Mouse (Mus musculus): ENCODE data around the gene Slc12a7. TPM values are rescaled to one million over a fixed set of nuclear protein-coding genes. Genes with fewer than 3 reads are reported as not detected.

Slc12a7 gene
- polyA plus RNA-seq, 1 experiment from 2014 or later, result 47.8 TPM

DNA sequence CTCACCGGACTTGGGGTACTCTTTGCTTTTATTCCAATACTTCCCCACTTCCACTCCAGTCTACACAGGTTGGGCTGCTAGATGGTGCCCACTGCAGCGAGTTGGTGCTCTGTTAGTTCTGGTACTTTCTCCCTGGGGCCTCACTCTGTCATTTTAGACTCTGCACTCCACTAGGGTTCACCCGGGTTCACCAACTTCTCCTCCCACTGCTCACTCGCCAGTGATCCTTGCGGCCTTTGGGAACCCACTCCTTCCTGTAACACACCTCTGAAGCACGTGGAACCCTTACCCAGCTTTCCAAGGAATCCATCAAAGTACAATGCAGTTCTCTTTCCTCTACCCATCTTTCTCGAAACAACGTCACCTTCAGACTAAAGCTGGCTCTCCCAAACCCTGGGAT lies 104.8 kb downstream of the Slc12a7 start:
- Histone ChIP-seq H3K27me3 (ENCODE audit: low read depth, poor library complexity, severe bottlenecking) (peaks cover 40% of the 10 kb centered on the region), H3K27ac (replicated peaks) (no peak overlapping the region), H3K36me3 (no peaks in the 10 kb centered on the region), H3K4me1 (peaks cover 15% of the 10 kb centered on the region), H3K9me3 (replicated peaks) (no peaks in the 10 kb centered on the region), H3K4me3 (no peak overlapping the region)
- WGBS, result 83% methylated on average over 8 of the region's 8 CpGs
- no peak for DNase-seq (ENCODE audit: low spot score)

GRCm38 (mm10) chr13:73839137-73839548 lies 106.2 kb downstream of the Slc12a7 start:
- Histone ChIP-seq H3K36me3 (no peaks in the 10 kb centered on the region), H3K27ac (replicated peaks) (no peak overlapping the region), H3K27me3 (ENCODE audit: low read depth, poor library complexity, severe bottlenecking) (peaks cover 54% of the 10 kb centered on the region), H3K9me3 (replicated peaks) (no peaks in the 10 kb centered on the region), H3K4me1 (peaks cover 15% of the 10 kb centered on the region), H3K4me3 (no peak overlapping the region)
- WGBS, result 62% methylated on average over 11 of the region's 11 CpGs
- peak; percentile 37 for DNase-seq (ENCODE audit: low spot score)

GRCm38 (mm10) chr13:73839740-73840139 lies 106.8 kb downstream of the Slc12a7 start:
- no peak for DNase-seq (ENCODE audit: low spot score)
- H3K36me3 ChIP-seq, result no peaks in the 10 kb centered on the region
- peaks cover 60% of the 10 kb centered on the region for H3K27me3 ChIP-seq (ENCODE audit: low read depth, poor library complexity, severe bottlenecking)
- peaks cover 15% of the 10 kb centered on the region for H3K4me1 ChIP-seq
- H3K27ac ChIP-seq (replicated peaks), result no peak overlapping the region
- H3K4me3 ChIP-seq, result no peak overlapping the region
- H3K9me3 ChIP-seq (replicated peaks), result no peaks in the 10 kb centered on the region
- 77% methylated on average over 4 of the region's 4 CpGs for WGBS

- no peaks in the 10 kb centered on the region for H3K9me3 ChIP-seq (replicated peaks)
- H3K27ac ChIP-seq (replicated peaks), result no peak overlapping the region
- H3K36me3 ChIP-seq, result no peaks in the 10 kb centered on the region
- H3K4me3 ChIP-seq, result no peak overlapping the region
- peaks cover 22% of the 10 kb centered on the region for H3K4me1 ChIP-seq
- no peak for DNase-seq (ENCODE audit: low spot score)
- peaks cover 72% of the 10 kb centered on the region for H3K27me3 ChIP-seq (ENCODE audit: low read depth, poor library complexity, severe bottlenecking)
Observed at GRCm38 (mm10) chr13:73842696-73843095, 109.8 kb downstream of the Slc12a7 start.

- Histone ChIP-seq H3K9me3 (replicated peaks) (no peaks in the 10 kb centered on the region), H3K27ac (replicated peaks) (peak overlapping the region; percentile 81), H3K36me3 (no peaks in the 10 kb centered on the region), H3K4me1 (peaks cover 12% of the 10 kb centered on the region), H3K4me3 (peak overlapping the region; percentile 66), H3K27me3 (ENCODE audit: low read depth, poor library complexity, severe bottlenecking) (peaks cover 84% of the 10 kb centered on the region)
- no peak for DNase-seq (ENCODE audit: low spot score)
- WGBS, result under 1% methylated on average over 63 of the region's 65 CpGs
Observed at GRCm38 (mm10) chr13:73846589-73847464, 113.9 kb downstream of the Slc12a7 start.

DNA sequence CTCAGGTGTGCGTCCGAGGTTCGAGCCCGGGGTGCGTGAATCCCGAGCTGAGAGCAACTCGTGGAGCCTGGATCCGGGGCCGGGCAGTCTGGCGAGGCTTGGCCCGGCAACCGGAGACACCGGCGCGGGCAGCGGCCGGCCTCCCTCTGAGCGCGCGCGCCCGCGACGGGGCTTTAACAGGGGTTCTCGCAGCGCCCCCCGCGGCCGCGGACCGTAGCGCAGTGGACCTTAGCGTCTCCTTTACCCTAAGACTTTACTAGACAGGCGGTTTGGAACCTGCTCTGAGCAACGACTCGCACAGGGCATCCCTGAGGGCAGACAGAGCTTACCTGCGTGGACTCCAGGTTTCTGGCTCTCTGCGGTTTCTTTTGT lies 114.6 kb downstream of the Slc12a7 start, which contains the start of gene Nkd2:
TSS of gene Nkd2 (minus strand) at position 167 of the 372 bp plus-strand sequence.
- Histone ChIP-seq H3K36me3 (no peaks in the 10 kb centered on the region), H3K9me3 (replicated peaks) (no peaks in the 10 kb centered on the region), H3K27ac (replicated peaks) (peak within 1 kb of the TSS; percentile 81), H3K4me1 (peaks cover 12% of the 10 kb centered on the region), H3K4me3 (peak within 1 kb of the TSS; percentile 66), H3K27me3 (ENCODE audit: low read depth, poor library complexity, severe bottlenecking) (peaks cover 80% of the 10 kb centered on the region)
- peak; percentile 85 for DNase-seq (ENCODE audit: low spot score)
- under 1% methylated on average over 38 of the region's 38 CpGs for WGBS

Other genes with a start within 250 kb of the Slc12a7 start
- 0.10 and 0.11 TPM in 2 replicates for gene Slc6a3, start 196.3 kb upstream of the Slc12a7 start, polyA plus RNA-seq (2016; fragmentation: Nextera tagmentation; extraction: Ambion mirVana)
- 98.2 and 102 TPM in 2 replicates for gene Clptm1l, start 129.1 kb upstream of the Slc12a7 start, polyA plus RNA-seq (2016; fragmentation: Nextera tagmentation; extraction: Ambion mirVana)
- 5.0 and 5.7 TPM in 2 replicates for gene Tert, start 106.2 kb upstream of the Slc12a7 start, polyA plus RNA-seq (2016; fragmentation: Nextera tagmentation; extraction: Ambion mirVana)
- not detected in 2 replicates for gene Slc6a18, start 55.1 kb upstream of the Slc12a7 start, polyA plus RNA-seq (2016; fragmentation: Nextera tagmentation; extraction: Ambion mirVana)
- gene Slc6a19, start 28.2 kb upstream of the Slc12a7 start, polyA plus RNA-seq (2016; fragmentation: Nextera tagmentation; extraction: Ambion mirVana), result 0.10 and 0.15 TPM in 2 replicates
- 13.2 and 14.7 TPM in 2 replicates for gene Nkd2, start 114.5 kb downstream of the Slc12a7 start, polyA plus RNA-seq (2016; fragmentation: Nextera tagmentation; extraction: Ambion mirVana)
- 59.5 and 69.1 TPM in 2 replicates for gene Trip13, start 204.7 kb downstream of the Slc12a7 start, polyA plus RNA-seq (2016; fragmentation: Nextera tagmentation; extraction: Ambion mirVana)
- gene Brd9, start 204.7 kb downstream of the Slc12a7 start, polyA plus RNA-seq (2016; fragmentation: Nextera tagmentation; extraction: Ambion mirVana), result 57.8 and 71.9 TPM in 2 replicates
- not detected in 2 replicates for gene Zdhhc11, start 230.8 kb downstream of the Slc12a7 start, polyA plus RNA-seq (2016; fragmentation: Nextera tagmentation; extraction: Ambion mirVana)

Data from midbrain, embryonic 10.5 days (tissue).